Mouse (Mus musculus) cerebellum, adult 11-12 months (tissue): ENCODE data around the gene Prickle3.
A peak's percentile ranks its signal among the peaks of the same experiment; 100 is the strongest.

Experiments used
- DNase-seq: peaks from one replicate; pipeline ENCODE4 v3.0.0; 2022

Prickle3 gene

DNA sequence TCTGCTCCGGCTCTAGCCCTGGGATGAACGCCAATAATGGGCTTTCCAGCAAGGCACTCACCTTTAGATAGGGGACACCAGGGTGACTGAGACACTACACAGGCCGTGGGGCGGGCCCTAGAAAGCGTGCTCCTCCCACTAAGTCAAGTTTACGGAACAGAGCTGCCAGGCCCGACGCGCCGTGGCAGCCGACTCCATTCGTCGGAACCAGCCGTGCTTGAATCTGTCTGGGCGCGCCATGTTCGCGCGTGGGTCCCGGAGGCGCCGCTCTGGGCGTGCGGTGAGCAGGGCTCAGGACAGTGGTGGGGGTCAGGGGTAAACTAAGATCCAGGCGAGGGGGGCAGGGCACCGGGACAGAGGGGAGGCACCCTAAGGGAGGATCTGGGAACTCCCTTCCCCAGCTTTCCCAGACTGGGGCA is at the start of gene Prickle3:
Gene Prickle3 (plus strand): TSS at position 40 of the 419 bp plus-strand sequence.
- DNase-seq, result peak; percentile 40

DNA sequence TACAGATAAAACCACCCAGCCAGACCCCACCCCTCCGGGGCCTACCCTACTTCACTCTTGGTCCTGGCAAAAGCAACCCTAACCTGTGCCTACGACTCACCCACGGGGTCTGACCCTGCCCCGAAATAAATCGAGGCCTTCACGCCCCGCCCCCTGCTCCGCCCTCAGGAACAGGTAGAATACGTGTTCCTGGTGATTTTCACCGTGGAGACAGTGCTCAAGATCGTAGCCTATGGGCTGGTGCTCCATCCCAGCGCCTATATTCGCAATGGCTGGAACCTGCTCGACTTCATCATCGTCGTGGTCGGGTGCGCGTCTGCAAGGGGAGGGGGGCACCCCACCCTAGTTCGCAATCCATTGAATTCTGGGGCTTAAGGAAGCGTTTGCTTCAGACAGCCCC is 47.0 kb upstream of the Prickle3 start:
- DNase-seq, result peak; percentile 54

DNA sequence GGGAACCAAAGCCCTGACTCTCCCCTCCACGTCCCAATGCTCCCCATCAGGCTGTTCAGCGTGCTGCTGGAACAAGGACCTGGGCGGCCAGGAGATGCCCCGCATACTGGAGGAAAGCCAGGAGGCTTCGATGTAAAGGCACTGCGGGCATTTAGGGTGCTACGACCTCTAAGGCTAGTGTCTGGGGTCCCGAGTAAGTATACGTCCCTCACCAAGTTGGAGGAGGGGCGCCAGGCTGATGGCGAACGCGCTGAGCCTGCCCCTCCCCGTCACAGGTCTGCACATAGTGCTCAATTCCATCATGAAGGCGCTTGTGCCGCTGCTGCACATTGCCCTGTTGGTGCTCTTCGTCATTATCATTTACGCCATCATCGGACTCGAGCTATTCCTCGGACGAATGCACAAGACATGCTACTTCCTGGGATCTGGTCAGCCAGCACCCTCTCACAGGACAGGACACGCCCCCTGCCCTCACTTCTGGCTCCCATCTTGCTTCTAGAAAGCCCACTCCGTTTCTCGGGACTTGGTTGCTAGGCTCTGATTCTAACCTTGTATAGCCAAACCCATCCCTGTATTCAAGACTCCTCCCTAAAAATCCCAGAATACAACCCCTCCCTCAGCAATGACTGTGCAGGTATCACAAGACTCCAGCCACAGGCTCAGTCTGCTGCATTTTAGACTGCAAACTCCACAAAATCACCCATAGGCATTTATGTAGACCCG is 46.4 kb upstream of the Prickle3 start:
- peak; percentile 55 for DNase-seq

DNA sequence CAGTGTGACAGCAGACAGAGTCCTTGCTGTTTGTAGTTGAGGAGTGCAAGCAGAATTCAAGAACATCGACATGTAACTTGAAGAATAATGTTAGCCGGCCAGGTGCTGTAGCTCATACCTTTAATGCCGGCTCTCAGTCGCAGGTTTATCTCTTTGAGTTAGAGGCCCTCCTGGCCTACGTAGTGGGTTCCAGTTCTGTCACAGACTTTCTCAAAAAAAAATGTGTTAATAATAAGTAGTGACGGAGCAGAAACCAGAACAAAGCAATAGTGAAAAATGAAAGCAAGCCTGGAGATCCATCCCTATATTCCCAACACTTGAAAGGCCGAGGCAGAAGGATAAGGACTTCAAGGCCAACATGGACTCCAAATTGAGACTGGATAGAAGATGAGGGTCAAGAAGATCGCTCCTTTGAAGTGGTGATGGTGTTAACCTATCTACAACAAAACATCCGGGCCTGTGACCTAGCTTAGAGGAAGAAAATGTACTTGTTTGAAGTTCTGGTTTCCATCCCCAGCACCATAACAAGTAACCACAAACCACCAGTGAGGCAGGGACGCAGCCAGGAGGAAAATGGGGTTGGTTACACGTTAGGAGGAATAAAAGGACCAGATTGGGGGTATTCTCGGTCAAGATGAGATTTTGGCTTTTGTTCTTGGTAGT is 39.0 kb upstream of the Prickle3 start:
- no peak for DNase-seq

DNA sequence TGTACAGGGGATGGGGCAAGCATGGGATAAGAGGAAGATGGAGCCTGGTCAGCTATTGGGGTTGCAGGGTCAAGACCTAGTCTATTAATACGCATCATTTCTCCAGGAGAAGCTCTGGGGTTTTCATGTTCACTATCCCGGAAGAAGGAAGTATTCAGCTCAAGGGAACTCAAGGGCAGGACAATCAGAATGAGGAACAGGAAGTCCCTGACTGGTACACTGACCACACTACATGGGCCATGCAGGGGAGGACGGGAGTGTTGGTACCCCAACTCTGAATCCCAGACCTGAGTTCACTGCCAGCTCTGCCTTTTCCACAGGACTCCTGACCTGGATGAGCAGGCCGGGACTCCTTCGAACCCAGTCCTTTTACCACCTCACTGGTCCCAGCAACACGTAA is 24.5 kb upstream of the Prickle3 start:
- DNase-seq, result no peak

DNA sequence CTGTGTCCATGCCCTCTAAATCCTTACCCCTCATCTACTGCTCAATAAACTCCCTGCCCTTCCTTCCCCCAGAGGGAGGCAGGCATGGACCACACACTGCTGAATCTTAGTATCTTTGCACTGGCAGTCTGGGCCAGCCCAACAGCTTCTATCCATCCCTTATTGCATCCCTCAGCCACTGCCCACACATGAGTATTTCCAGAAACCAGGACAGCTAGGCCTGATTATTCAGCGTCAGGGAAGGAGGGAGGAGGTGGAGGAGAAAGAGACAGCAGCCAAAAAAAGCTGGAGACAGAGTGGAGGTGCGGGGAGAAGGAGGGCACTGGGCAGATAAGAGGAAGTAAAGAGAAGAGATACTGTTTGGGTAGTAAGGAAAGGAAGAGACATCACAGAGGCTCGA is 22.0 kb upstream of the Prickle3 start:
- no peak for DNase-seq

DNA sequence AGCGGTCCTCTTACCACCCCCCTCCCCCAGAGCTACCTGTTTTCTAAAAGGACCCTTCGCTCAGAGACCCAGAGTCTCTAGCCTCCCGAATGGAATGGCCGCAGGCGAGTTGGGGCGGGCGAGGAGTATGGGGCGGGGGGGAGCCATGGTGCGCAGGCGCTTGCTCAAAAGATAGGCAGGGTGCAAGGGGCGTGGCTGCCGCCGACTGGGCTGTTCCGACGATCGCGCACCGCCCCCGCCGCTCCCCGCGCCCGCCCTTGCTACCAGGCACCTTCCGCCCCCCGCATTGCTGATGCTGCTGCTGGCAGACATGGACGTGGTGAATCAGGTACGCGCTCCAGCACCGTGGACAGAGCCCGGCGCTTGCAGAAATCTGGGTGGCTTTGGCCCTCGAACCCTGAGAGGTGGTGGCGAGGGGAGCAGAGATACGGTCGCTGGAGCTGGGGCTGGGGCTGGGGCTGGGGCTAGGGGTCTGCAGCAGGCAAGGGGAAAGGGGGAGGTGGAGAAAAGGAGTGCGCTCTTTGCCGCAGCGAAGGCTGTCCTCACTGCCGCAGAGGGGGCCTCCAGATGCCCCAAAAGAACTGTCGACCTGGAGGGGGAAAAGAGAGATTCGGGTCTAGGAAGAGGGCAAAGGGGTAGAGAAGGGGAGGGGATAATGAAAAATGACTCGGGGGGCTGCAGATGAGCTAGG is 18.5 kb upstream of the Prickle3 start, which contains the start of gene Syp:
Gene Syp (plus strand): TSS at position 71 of the 691 bp plus-strand sequence.
- peak; percentile 92 for DNase-seq

DNA sequence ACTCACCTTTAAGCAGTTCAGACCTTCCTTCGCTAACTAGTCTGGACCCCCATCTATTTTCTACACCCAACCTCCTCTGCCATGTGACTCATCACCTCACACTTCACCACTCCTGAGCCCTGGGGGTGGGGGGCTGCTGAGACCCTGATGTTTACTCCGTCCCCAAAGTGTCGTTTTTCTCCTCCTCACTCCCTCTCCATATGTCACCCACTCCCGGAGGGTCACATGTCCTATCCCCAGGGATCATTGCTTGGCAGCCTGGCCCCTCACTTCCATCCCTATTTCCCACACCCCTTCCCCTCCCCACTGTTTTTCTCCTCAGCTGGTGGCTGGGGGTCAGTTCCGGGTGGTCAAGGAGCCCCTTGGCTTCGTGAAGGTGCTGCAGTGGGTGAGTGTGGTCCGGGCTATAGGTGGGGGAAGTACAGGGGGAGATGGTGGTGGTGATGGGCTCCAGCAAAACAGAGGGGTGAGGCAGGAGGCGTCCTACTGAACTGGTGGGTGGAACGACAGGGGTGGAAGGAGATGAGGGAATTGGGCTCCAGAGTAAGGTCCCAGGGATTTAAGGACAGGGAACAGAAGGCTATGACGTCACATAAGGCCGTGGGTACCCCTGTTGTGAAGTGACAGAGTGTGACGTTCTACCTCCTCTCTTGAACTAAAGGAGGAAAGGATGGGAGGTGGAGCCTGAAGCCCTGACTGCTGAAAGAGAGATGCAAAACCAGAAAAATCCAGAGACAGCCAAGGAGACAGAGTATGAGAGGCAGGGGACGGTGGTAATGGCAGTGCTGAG is 17.3 kb upstream of the Prickle3 start:
- DNase-seq, result peak; percentile 57

DNA sequence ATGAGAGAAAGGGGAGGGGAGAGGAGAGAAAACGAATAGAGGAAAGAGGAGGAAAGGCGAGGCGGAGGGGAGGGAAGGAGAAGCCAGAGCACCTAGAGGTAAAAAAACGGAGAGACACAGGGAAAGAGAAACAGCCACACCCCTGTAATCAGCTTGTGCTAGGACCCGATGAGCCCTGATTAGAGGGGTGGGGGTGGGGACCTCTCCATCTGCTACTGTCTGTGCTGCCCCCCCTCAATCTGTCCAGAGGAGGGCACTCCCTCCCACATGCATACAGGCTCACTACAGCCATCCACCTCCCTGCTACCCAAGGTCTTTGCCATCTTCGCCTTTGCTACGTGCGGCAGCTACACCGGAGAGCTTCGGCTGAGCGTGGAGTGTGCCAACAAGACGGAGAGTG is 16.3 kb upstream of the Prickle3 start:
- peak; percentile 47 for DNase-seq

DNA sequence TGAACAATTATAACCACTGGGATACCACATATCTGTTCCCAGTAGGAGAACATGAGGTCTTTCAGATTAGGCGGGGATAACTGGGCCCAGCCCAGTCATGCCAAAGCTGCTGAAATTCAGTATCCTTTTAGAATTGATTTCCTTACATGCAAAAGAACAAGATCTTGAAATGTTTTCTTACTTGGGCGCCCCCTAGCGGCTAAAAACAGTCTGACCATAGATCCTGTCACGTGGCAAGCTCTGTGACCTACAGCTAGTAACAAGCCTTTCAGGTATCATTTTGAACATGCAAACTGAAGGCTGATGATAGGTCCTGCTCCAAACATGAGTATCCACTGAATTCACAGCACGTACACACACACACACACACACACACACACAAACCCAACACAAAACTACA is 11.7 kb upstream of the Prickle3 start:
- peak; percentile 71 for DNase-seq

DNA sequence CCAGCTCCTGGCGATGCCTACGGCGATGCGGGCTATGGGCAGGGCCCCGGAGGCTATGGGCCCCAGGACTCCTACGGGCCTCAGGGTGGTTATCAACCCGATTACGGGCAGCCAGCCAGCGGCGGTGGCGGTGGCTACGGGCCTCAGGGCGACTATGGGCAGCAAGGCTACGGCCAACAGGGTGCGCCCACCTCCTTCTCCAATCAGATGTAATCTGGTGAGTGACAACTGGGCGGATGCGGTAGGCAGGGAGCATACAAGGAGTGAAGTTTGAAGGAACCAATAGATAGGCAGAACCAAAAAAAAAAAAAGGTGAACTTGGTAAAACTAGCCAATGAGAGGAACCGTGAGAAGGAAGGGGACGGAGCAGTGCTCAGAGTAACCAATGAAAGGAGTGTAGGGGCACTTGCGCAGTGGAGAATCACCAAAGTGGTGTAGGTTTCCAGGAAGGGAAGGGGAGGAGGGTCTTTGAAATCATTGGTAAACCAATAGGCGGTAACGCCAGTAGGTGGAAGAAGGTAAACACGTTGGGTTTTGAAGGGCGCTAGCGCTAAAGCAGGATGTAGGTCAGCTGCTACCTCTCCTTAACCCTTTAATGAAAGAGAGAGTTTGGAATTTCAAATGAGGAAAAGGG is 8.3 kb upstream of the Prickle3 start:
- DNase-seq, result peak; percentile 70

DNA sequence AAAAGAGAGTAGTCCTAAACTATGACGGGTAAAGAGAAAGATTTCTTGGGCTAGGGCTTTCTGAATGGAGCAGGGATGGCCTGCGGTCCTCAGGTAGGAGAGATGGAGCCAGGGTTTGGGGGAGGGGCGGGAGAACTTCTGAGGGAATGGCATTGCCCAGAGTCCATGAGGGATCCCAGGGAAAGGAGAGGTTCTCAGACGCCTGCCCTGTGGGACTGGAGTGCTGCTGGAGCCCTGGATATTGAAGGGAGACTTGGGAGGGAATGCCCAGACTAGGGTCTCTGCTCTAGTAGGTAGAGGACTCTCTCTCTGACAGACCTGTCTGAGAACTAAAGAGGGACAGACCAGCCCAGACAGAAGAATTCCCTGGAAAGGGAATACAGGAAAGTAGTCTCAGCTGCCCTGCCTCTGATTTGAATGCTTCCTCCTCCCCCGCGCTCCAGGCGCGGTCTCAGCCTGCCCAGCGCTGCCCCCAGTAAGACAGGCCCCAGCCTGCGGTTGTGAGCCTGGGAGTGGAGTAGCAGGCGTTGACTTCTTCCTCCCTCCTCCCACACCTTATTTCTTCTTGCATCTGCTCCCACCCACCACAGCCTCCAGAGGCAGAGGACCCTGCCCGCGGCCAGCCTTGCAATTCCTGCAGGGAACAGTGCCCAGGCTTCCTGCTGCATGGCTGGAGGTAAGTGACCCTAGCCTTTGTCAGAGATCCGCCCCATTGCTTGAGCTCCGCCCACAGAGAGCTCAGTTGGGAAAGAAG is 1.1 kb downstream of the Prickle3 start:
- no peak for DNase-seq

DNA sequence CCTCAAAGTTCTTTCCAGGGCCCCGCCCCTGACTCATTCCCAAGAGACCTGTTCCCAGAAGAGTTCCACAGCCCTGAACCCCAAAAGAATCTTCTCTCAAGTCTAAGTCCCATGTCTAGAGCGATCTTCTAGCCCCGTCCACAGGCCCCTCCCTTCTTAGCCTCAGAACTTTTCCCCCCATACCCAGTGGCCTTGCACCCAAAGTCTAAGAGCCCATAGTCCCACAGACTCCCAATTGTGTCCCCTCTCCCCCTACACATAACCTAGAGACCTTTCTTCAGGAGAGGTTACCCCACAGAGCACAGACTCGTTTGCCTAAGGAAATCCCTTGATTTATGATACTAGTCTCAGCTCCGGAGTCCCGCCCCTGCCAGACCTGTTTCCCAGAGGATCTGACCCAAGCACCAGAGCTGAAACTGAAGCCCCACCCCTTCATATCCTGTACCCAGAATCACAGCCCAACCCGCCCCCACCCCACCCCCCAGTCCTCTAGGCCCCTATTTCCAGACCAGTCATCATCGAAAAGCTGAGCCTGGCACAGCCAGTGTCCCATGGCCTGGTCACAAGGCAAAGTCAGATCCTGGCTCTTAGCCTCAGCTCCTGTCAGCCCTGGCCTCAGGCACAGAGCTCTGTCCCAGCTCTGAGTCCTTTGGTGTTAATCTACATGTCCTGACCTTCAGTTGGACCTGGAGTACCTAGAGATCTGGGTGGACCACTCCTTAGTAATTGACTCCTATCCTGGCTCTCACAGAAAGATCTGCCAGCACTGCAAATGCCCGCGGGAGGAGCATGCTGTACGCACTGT is 1.9 kb downstream of the Prickle3 start:
- no peak for DNase-seq

DNA sequence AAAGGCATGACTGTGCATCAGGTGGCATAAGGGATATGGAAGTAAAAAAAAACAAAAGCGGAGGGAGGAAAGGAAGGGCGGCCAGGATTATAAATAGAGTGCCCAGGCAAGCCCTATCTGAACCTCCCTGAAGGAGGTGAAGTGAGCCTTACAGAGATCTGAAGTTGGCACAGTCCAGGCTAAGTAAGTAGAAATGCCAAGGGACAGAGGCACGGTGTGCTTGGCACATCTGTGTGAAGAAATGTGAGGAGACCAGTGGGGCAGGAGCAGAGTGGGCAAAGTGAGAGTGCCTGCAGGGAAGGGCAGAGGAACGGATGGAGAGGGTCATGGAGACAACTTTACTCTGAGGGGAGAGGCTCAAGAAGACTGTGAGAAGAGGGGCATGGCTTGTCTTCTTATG is 4.0 kb downstream of the Prickle3 start:
- DNase-seq, result no peak

DNA sequence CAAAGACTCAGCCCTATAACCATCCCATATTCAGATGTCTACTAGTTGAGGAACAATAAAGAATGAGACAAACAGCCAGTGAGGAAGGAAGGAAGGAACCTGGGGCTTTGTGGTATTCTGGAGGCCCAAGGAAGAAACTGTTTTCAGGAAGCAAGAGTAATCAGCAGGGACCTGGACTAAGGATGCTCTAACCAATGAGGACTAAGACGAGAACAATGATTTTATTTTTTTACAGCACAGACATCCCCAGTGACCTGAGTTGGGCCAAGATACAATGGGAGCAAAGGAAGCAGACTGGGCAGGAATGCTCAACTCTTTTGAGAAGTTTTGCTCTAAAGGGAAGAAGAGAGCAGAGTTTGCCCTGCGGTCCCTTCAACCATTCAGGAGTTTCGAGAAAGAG is 5.9 kb downstream of the Prickle3 start:
- no peak for DNase-seq

DNA sequence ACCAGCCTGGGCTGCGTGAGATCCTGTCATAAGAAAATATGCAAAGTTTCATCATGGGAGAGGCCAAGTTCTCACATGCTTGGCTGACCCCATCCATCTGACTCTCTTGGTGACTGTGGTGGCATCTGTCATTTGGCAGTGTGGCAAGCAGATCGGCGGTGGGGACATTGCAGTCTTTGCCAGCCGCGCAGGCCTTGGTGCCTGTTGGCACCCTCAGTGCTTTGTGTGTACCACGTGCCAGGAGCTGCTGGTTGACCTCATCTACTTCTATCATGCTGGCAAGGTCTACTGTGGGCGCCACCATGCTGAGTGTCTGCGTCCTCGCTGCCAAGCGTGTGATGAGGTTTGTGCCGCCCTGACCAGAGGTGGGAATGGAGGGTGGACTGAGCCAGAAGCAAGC is 7.7 kb downstream of the Prickle3 start:
- DNase-seq, result peak; percentile 90

DNA sequence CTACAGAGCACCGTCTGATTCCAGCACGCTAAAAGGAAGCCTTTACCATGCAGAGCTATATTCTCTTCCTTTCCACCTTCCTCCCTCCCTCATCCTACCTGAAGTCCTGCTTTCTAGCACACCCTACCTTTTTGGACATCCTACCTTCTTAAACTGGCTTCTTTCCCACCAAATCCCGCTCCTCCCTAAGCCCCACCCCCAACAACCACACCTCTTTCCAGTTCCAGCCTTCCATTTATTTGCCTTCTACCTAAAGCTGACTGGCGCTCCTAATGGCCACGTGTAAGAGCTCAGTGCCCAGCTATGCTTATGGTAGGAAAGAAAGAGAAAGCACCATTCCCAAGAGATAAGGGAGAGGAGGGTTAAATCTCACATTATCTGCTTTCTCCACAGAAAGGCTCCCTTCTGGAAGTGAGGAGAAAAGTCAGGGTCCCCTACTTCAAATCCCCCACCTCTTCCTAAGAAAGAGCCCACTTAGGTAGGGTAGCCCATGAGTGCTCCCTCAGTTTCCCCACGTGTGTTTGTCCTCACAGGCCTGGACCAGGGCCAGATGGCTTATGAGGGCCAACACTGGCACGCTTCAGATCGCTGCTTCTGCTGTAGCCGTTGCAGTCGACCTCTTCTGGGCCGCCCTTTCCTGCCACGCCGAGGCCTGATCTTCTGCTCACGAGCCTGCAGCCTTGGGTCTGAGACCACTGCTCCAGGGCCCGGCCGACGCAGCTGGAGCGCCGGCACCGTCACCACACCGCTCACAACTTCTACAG is 8.9 kb downstream of the Prickle3 start:
- DNase-seq, result no peak

DNA sequence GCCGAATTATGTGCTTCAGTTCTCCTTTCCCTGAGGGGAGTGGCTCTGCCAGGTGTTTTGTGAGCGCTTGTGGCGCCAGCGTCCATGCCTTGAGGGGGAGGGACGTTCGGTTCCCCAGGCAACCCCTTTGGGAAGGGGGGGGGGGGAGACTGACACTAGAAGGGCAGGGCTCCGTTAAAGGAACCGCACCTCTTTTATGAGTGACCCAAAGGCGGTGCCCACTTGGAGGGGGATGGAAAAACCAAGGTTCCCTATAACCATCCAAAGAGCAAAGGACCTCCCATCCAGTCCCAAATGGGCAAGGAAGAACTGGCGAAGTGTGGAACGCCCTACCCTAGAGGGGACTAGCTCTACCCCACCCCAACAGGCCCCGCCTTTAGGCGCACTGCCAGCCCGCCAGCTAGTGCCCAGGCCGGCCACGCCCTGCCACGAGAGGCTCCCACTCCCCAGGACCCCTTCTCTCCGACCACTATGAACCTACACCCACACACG is 13.4 kb downstream of the Prickle3 start:
- DNase-seq, result peak; percentile 44

DNA sequence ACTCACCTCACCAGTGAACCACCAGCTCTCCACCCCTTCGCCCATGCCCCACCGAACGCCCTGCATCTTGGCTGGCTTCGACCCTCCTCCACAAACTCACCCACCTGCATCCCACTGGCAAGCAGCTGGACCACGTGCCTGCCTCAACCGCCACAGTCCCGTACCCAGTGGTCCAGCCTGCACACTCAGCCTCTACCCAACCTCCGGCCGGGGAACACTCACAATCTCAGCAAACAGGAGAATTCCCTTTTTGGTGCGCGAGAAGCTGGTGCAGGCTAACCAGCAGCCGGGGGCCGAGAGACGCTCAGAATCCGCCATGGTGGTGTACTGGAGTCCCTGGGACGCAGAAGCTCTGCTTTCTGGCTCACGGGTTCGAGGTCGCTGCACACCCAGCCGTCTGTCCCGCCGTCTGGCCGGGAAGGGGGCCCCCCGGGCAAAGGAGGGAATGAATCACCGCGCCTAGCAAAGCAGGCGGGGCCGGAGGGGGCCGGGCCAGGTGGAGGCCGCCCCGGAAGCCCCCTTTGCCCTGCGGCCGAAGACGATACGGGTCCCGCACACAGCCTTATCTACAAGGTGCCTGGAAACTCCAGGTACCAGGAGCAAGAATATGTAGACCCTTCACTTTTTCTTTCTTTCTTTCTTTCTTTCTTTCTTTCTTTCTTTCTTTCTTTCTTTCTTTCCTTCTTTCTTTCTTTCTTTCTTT is 14.0 kb downstream of the Prickle3 start, which contains the start of gene Plp2:
Gene Plp2 (minus strand): TSS at position 470 of the 703 bp plus-strand sequence.
- no peak for DNase-seq
